Mouse (Mus musculus): ENCODE measurements at regions not wholly inside any gene's neighbourhood (a gene's known extent, or its start where the extent isn't known, plus 50 kb on each side); places are given as distances from the start of the nearest gene placed in this dataset.

DNA sequence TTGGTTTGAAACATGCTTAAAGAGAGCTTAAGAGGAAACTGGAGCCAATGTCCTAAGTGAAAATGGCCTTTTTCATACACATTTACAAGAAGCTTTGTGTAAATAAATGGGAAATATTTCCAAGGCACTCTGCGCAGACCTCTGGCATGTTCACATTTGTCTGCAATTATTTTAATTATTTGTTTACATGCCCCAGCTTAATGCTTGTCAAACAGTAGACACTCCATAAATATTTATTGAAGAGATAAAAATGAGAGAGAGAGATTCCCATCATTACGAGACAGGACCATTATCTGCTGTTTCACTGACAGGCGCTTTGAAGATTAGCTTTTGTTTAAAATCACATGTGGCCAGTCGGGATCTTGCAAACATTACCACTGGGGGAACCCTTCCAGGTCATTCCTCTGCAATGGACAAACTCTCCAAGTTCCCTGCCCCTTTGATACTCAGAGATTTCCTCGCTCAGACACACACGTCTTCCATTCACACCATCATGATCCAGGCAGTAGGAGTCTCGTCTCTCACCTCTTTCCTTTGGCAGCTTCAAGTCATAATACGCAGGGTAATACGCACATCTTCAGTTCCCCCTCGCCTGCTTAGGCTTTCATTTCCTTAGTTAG is 154.3 kb downstream of the Hs3st3b1 start:
- Histone ChIP-seq H3K4me3 (no peak overlapping the region), H3K4me2 (ENCODE audit: low read depth) (no peak overlapping the region)
- TF ChIP-seq TCF12 (IDR thresholded peaks at IDR 0.05; ENCODE audit: insufficient read depth, poor library complexity, severe bottlenecking) (no peak), REST (IDR thresholded peaks at IDR 0.05; ENCODE audit: insufficient read depth, insufficient read length) (no peak), CEBPB (IDR thresholded peaks at IDR 0.05; ENCODE audit: insufficient read depth, poor library complexity, severe bottlenecking) (no peak), POLR2AphosphoS2 (IDR thresholded peaks at IDR 0.05; ENCODE audit: insufficient read length, low read depth) (no peak), MYOD1 (IDR thresholded peaks at IDR 0.05; ENCODE audit: control insufficient read depth in 1 of 3, insufficient read length in 2 of 3, low read depth in 2 of 3) (no peak), TCF3 (IDR thresholded peaks at IDR 0.05; ENCODE audit: insufficient read length, low read depth) (no peak)

DNA sequence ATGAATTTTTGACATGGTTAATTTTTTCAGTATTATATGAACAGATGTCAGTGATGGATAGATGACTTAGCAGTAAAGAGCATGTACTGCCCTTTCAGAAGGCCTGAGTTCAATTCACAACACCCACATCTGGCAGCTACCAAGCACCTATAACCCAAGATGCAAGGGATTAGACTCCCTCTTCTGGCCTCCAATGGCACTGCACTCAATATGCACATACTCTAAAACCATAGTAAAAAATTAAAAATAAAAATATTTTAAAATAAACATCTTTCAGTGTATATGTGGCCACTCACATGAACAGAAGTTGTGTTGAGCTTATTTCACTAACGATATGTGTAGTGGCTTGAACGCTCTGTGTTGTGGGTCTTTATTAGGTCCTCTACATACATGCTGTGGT is 152.4 kb downstream of the Hs3st3b1 start:
- no peaks in the 10 kb centered on the region for H3K27me3 ChIP-seq (ENCODE audit: control insufficient read depth, insufficient read depth, insufficient read length)
- no peak overlapping the region for H3K4me2 ChIP-seq (ENCODE audit: low read depth)
- no peaks in the 10 kb centered on the region for H3K79me2 ChIP-seq (ENCODE audit: control insufficient read depth, insufficient read depth)
- no peak overlapping the region for H3ac ChIP-seq (ENCODE audit: control insufficient read depth, insufficient read length)
- TF ChIP-seq MAX (IDR thresholded peaks at IDR 0.05; ENCODE audit: low read depth) (no peak), MYOD1 (IDR thresholded peaks at IDR 0.05; ENCODE audit: control insufficient read depth in 1 of 3, insufficient read length in 2 of 3, low read depth in 2 of 3) (no peak), USF1 (IDR thresholded peaks at IDR 0.05; ENCODE audit: low read depth) (no peak), POLR2AphosphoS2 (IDR thresholded peaks at IDR 0.05; ENCODE audit: insufficient read length, low read depth) (no peak), REST (IDR thresholded peaks at IDR 0.05; ENCODE audit: insufficient read depth, insufficient read length) (no peak), TCF12 (IDR thresholded peaks at IDR 0.05; ENCODE audit: insufficient read depth, poor library complexity, severe bottlenecking) (no peak), E2F4 (IDR thresholded peaks at IDR 0.05; ENCODE audit: insufficient read depth) (no peak), CEBPB (IDR thresholded peaks at IDR 0.05; ENCODE audit: insufficient read depth, poor library complexity, severe bottlenecking) (no peak), TCF3 (IDR thresholded peaks at IDR 0.05; ENCODE audit: insufficient read length, low read depth) (no peak), SRF (IDR thresholded peaks at IDR 0.05; ENCODE audit: control insufficient read depth, insufficient read length, low read depth) (no peak), POLR2A (IDR thresholded peaks at IDR 0.05; ENCODE audit: insufficient read length, low read depth) (no peak), MYOG (IDR thresholded peaks at IDR 0.05; ENCODE audit: control insufficient read depth in 1 of 3, insufficient read depth in 1 of 3, insufficient read length in 2 of 3, low read depth in 2 of 3) (no peak)
- no peak overlapping the region for H3K4me3 ChIP-seq
- no peaks in the 10 kb centered on the region for H3K36me3 ChIP-seq (ENCODE audit: control insufficient read depth, insufficient read depth)

More for the DNA sequence above, 154.3 kb downstream of the Hs3st3b1 start:
- no peaks in the 10 kb centered on the region for H3K79me2 ChIP-seq (ENCODE audit: control insufficient read depth, insufficient read depth)
- no peaks in the 10 kb centered on the region for H3K27me3 ChIP-seq (ENCODE audit: control insufficient read depth, insufficient read depth, insufficient read length)
- H3ac ChIP-seq (ENCODE audit: control insufficient read depth, insufficient read length): no peak overlapping the region
- no peaks in the 10 kb centered on the region for H3K36me3 ChIP-seq (ENCODE audit: control insufficient read depth, insufficient read depth)

DNA sequence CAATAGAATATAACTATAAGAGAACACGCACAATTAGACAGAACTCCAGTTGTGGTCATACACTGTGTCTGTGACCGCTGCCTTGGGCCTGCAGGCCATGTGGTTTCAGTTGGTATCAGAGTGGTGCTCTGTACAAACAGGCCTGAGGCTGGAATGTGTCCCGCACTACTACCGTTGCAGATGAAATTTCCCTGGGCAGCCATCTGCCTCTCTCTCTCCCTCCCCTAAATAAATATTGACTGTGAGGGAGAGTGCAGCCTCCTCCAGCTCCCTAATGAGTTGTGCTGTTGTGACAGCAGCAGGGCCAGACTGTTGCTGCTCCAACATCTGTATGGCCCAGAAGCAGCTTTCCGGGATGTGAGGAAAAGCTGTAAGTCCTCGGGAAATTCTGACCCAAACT is 146.7 kb downstream of the Hs3st3b1 start:
- TF ChIP-seq MYOG (IDR thresholded peaks at IDR 0.05; ENCODE audit: control insufficient read depth in 1 of 3, insufficient read depth in 1 of 3, insufficient read length in 2 of 3, low read depth in 2 of 3) (no peak), POLR2AphosphoS2 (IDR thresholded peaks at IDR 0.05; ENCODE audit: insufficient read length, low read depth) (no peak), E2F4 (IDR thresholded peaks at IDR 0.05; ENCODE audit: insufficient read depth) (no peak), CEBPB (IDR thresholded peaks at IDR 0.05; ENCODE audit: insufficient read depth, poor library complexity, severe bottlenecking) (no peak), USF1 (IDR thresholded peaks at IDR 0.05; ENCODE audit: low read depth) (no peak), REST (IDR thresholded peaks at IDR 0.05; ENCODE audit: insufficient read depth, insufficient read length) (no peak), TCF12 (IDR thresholded peaks at IDR 0.05; ENCODE audit: insufficient read depth, poor library complexity, severe bottlenecking) (no peak), MAX (IDR thresholded peaks at IDR 0.05; ENCODE audit: low read depth) (no peak), POLR2A (IDR thresholded peaks at IDR 0.05; ENCODE audit: insufficient read length, low read depth) (no peak), MYOD1 (IDR thresholded peaks at IDR 0.05; ENCODE audit: control insufficient read depth in 1 of 3, insufficient read length in 2 of 3, low read depth in 2 of 3) (no peak), SRF (IDR thresholded peaks at IDR 0.05; ENCODE audit: control insufficient read depth, insufficient read length, low read depth) (no peak), TCF3 (IDR thresholded peaks at IDR 0.05; ENCODE audit: insufficient read length, low read depth) (no peak)
- no peaks in the 10 kb centered on the region for H3K79me2 ChIP-seq (ENCODE audit: control insufficient read depth, insufficient read depth)
- H3K4me3 ChIP-seq: no peak overlapping the region
- no peak overlapping the region for H3ac ChIP-seq (ENCODE audit: control insufficient read depth, insufficient read length)
- no peaks in the 10 kb centered on the region for H3K36me3 ChIP-seq (ENCODE audit: control insufficient read depth, insufficient read depth)
- H3K4me2 ChIP-seq (ENCODE audit: low read depth): no peak overlapping the region
- H3K27me3 ChIP-seq (ENCODE audit: control insufficient read depth, insufficient read depth, insufficient read length): no peaks in the 10 kb centered on the region

- no peak overlapping the region for H3K4me2 ChIP-seq (ENCODE audit: low read depth)
- no peak overlapping the region for H3ac ChIP-seq (ENCODE audit: control insufficient read depth, insufficient read length)
- TF ChIP-seq POLR2AphosphoS2 (IDR thresholded peaks at IDR 0.05; ENCODE audit: insufficient read length, low read depth) (no peak), CEBPB (IDR thresholded peaks at IDR 0.05; ENCODE audit: insufficient read depth, poor library complexity, severe bottlenecking) (no peak), REST (IDR thresholded peaks at IDR 0.05; ENCODE audit: insufficient read depth, insufficient read length) (no peak)
- H3K4me3 ChIP-seq: no peak overlapping the region
- no peaks in the 10 kb centered on the region for H3K79me2 ChIP-seq (ENCODE audit: control insufficient read depth, insufficient read depth)
- H3K27me3 ChIP-seq (ENCODE audit: control insufficient read depth, insufficient read depth, insufficient read length): no peaks in the 10 kb centered on the region
- H3K36me3 ChIP-seq (ENCODE audit: control insufficient read depth, insufficient read depth): no peaks in the 10 kb centered on the region
Measured at GRCm38 (mm10) chr11:63779371-63779770, 142.7 kb downstream of the Hs3st3b1 start.

Measured in myocyte (in vitro differentiated cells).